Mouse (Mus musculus): ENCODE measurements around the gene Crip3.

- TF ChIP-seq CTCF (IDR thresholded peaks at IDR 0.05) (no peak), EP300 (IDR thresholded peaks at IDR 0.05) (no peak)
Observed at GRCm38 (mm10) chr17:46428761-46429414, at the start of gene Crip3.

All from lung, postnatal 0 days (tissue).